Mouse (Mus musculus) skeletal muscle tissue, adult 2 months (tissue): ENCODE results near the gene 1700013H16Rik.
A peak's percentile ranks its signal among the peaks of the same experiment; 100 is the strongest.
"Not testable (repeated sequence)": the region's sequence is repeated elsewhere in the genome, so short reads cannot be mapped to it uniquely, and the experiment has no call there.

Experiments used
- DNase-seq: peaks from one replicate; pipeline ENCODE4 v3.0.0-alpha.2; 2012; ENCODE audit warnings: low read depth, low spot score

Gene 1700013H16Rik

GRCm38 (mm10) chrX:53757736-53758135, at the start of gene 1700013H16Rik:
Gene 1700013H16Rik (minus strand): TSS chrX:53757831.
- no peak for DNase-seq

GRCm38 (mm10) chrX:53799074-53799473, 41.4 kb upstream of the 1700013H16Rik start:
- no peak for DNase-seq

- not testable (repeated sequence) for DNase-seq
Observed at GRCm38 (mm10) chrX:53797519-53797918, 39.9 kb upstream of the 1700013H16Rik start, which contains the start of gene Xlr. Gene Xlr (minus strand): TSS chrX:53797706.

GRCm38 (mm10) chrX:53776276-53776675, 18.6 kb upstream of the 1700013H16Rik start, which contains the start of gene Zfp36l3:
Gene Zfp36l3 (minus strand): TSS chrX:53776394.
- DNase-seq: no peak

GRCm38 (mm10) chrX:53752851-53753250, 4.8 kb downstream of the 1700013H16Rik start:
- DNase-seq: no peak

- no peak for DNase-seq
Observed at GRCm38 (mm10) chrX:53728967-53729366, 28.7 kb downstream of the 1700013H16Rik start.

- DNase-seq: no peak
Observed at GRCm38 (mm10) chrX:53724596-53724995, 33.0 kb downstream of the 1700013H16Rik start, which contains the start of gene 4930502E18Rik. Gene 4930502E18Rik (plus strand): TSS chrX:53724826.

- DNase-seq: peak; percentile 10
Observed at GRCm38 (mm10) chrX:53716323-53717182, 41.1 kb downstream of the 1700013H16Rik start.

GRCm38 (mm10) chrX:53715942-53716322, 41.7 kb downstream of the 1700013H16Rik start:
- no peak for DNase-seq

- DNase-seq: no peak
Observed at GRCm38 (mm10) chrX:53702673-53703072, 55.0 kb downstream of the 1700013H16Rik start.

- no peak for DNase-seq
Observed at GRCm38 (mm10) chrX:53699225-53699624, 58.4 kb downstream of the 1700013H16Rik start.

- DNase-seq: no peak
Observed at GRCm38 (mm10) chrX:53694008-53694777, 63.4 kb downstream of the 1700013H16Rik start.

GRCm38 (mm10) chrX:53693141-53693540, 64.5 kb downstream of the 1700013H16Rik start:
- DNase-seq: no peak
